Mouse (Mus musculus) hindbrain, embryonic 11.5 days (tissue): ENCODE measurements around the gene Patz1. TPM values are rescaled to one million over a fixed set of nuclear protein-coding genes. Genes with fewer than 3 reads are reported as not detected.
A peak's percentile ranks its signal among the peaks of the same experiment; 100 is the strongest.

Experiments
- ATAC-seq: fragments of 200-750 bp; cut with Nextera tagmentation; 2 replicates; pipeline ENCODE4 v1.8.0; 2017; ENCODE audit warnings: mild to moderate bottlenecking, moderate TSS enrichment, moderate library complexity; ENCODE audit not compliant: low FRiP score
- DNase-seq: peaks from one replicate; pipeline ENCODE4 v3.0.0-alpha.2; 2015; ENCODE audit warnings: low spot score
- H3K27ac ChIP-seq: fragments of 300-500 bp; sonication (generic); 2 replicates; pipeline ENCODE4 v1.5.1; 2014; ENCODE audit warnings: mild to moderate bottlenecking, low read depth, low read length
- H3K27me3 ChIP-seq: fragments of 300-500 bp; sonication (generic); 2 replicates; pipeline ENCODE4 v1.6.1; 2014; ENCODE audit warnings: mild to moderate bottlenecking, low read length, moderate library complexity, mixed read lengths; ENCODE audit not compliant: control insufficient read depth, insufficient read depth
- H3K36me3 ChIP-seq: fragments of 300-500 bp; sonication (generic); 2 replicates; pipeline ENCODE4 v1.6.1; 2014; ENCODE audit warnings: mild to moderate bottlenecking, low read length, moderate library complexity, mixed read lengths; ENCODE audit not compliant: control insufficient read depth, insufficient read depth
- H3K4me1 ChIP-seq: fragments of 300-500 bp; sonication (generic); replicated peaks from 2 replicates; pipeline ENCODE4 v1.6.1; 2014; ENCODE audit warnings: low read length, mixed read lengths; ENCODE audit not compliant: control insufficient read depth, insufficient read depth
- H3K4me2 ChIP-seq: fragments of 300-500 bp; sonication (generic); replicated peaks from 2 replicates; pipeline ENCODE4 v1.6.1; 2014; ENCODE audit warnings: mild to moderate bottlenecking, low read depth, low read length
- H3K4me3 ChIP-seq: fragments of 300-500 bp; sonication (generic); 2 replicates; pipeline ENCODE4 v1.5.1; 2014; ENCODE audit warnings: low read depth, low read length
- H3K9ac ChIP-seq: fragments of 300-500 bp; sonication (generic); 2 replicates; pipeline ENCODE4 v1.6.1; 2014; ENCODE audit warnings: low read depth, low read length
- H3K9me3 ChIP-seq: fragments of 300-500 bp; sonication (generic); 2 replicates; pipeline ENCODE4 v1.6.1; 2016; ENCODE audit warnings: low read length; ENCODE audit not compliant: control insufficient read depth
- WGBS: fragments of 180-500 bp; shearing (Covaris S2); extraction: QIAGEN DNeasy Blood & Tissue Kit; methylation state at CpG from one replicate; pipeline ENCODE4 v1.1.7; 2014; 5-methylcytosine and 5-hydroxymethylcytosine counted together
- polyA plus RNA-seq: library from polyadenylated mRNA; unstranded; fragments of >200 nt; fragmentation: Nextera tagmentation; extraction: Ambion mirVana; gene quantifications from 2 replicates; pipeline ENCODE4 v1.2.1, GENCODE M21; 2014

The Patz1 gene
- polyA plus RNA-seq, 1 experiment from 2014 or later = 91.2 TPM

- Histone ChIP-seq H3K36me3 (no peaks in the 10 kb centered on the region), H3K4me2 (peak overlapping the region; percentile 88), H3K9ac (peak overlapping the region; percentile 61), H3K27ac (peak overlapping the region; percentile 30; the same call in 1 of the 2 replicates), H3K4me3 (peak overlapping the region; percentile 40), H3K9me3 (no peaks in the 10 kb centered on the region), H3K27me3 (no peaks in the 10 kb centered on the region), H3K4me1 (peaks cover 2% of the 10 kb centered on the region; the same call in 1 of the 2 replicates)
- ATAC-seq (peak; percentile 9; the same call in 1 of the 2 replicates), DNase-seq (peak; percentile 76)
- 4% methylated on average over 9 of the region's 9 CpGs for WGBS
Measured at GRCm38 (mm10) chr11:3330566-3330965, 41.9 kb downstream of the Patz1 start.

GRCm38 (mm10) chr11:3330991-3331750 lies 42.5 kb downstream of the Patz1 start:
- H3K27me3 ChIP-seq = no peaks in the 10 kb centered on the region
- H3K36me3 ChIP-seq = no peaks in the 10 kb centered on the region
- ATAC-seq (no peak), DNase-seq (peak; percentile 52)
- WGBS = 3% methylated on average over 14 of the region's 14 CpGs
- peaks cover 2% of the 10 kb centered on the region; the same call in 1 of the 2 replicates for H3K4me1 ChIP-seq
- H3K27ac ChIP-seq = peak overlapping the region; percentile 6; the same call in 1 of the 2 replicates
- no peaks in the 10 kb centered on the region for H3K9me3 ChIP-seq
- peak overlapping the region; percentile 61 for H3K9ac ChIP-seq
- peak overlapping the region; percentile 40 for H3K4me3 ChIP-seq
- peak overlapping the region; percentile 88 for H3K4me2 ChIP-seq

DNA sequence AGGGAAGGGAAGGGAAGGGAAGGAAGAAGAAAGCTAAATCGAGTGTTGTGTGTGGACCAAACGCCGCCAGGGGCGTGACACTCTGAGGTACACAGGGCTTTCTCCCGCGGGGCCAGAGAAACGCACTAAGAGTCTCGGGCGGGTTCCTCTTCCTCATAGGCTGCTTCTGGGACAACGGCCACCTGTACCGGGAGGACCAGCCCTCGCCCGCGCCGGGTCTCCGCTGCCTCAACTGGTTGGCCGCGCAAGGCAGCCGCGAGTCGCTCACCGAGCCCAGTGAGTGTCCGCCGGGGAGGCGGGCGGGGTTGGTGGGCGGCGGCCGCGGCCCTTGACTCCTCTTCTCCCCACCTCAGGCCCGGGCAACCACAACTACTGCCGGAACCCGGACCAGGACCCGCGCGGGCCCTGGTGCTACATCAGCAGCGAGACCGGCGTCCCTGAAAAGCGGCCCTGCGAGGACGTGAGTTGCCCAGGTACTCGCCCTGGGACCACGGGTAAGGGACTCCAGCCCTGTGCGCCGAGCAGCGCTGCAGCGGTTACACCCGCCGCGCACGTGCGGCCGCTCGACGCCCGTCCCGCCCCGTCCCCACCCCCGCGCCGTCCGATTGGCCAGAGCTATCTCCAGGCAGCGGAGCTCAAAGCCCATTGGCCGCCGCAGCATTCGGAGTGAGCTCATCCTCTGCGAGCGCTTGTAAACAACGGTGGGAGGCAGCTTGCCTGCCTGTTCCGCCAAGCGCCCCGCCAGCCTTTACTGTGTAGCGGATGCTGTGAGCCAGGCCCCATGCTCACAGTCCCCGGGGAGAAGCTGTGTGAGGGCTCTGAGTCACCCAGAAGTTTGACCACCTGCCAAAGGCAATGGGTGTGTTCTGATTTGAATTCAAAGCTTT lies 43.3 kb downstream of the Patz1 start:
- WGBS = under 1% methylated on average over 75 of the region's 75 CpGs
- H3K4me3 ChIP-seq = peak overlapping the region; percentile 40
- DNase-seq (peak; percentile 93), ATAC-seq (peak; percentile 96)
- H3K27ac ChIP-seq = no peak overlapping the region
- H3K9ac ChIP-seq = peak overlapping the region; percentile 62
- H3K27me3 ChIP-seq = no peaks in the 10 kb centered on the region
- peak overlapping the region; percentile 88 for H3K4me2 ChIP-seq
- no peaks in the 10 kb centered on the region for H3K36me3 ChIP-seq
- H3K9me3 ChIP-seq = no peaks in the 10 kb centered on the region
- peaks cover 2% of the 10 kb centered on the region; the same call in 1 of the 2 replicates for H3K4me1 ChIP-seq

DNA sequence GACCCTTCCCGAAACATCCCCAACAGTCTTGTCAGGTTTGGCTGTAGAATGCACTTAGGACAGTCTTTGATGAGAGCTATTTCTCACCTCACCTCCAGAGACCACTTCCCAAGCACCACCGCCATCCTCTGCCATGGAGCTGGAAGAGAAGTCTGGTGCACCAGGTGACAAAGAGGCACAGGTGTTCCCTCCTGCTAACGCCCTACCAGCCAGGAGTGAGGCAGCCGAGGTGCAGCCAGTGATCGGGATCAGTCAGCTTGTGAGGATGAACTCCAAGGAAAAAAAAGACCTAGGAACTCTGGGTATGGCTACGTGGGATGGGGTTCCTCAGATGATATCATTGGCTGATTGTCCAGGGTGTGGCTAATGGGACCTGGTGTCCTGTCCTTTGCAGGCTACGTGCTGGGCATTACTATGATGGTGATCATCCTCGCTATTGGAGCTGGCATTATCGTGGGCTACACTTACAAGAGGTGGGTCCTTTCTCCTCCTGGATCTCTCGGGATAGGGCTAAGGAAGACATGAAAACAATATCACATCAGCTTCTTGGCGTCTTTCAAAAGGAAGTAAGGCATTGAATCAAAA lies 44.5 kb downstream of the Patz1 start:
- Histone ChIP-seq H3K27ac (no peak overlapping the region), H3K4me1 (peaks cover 5% of the 10 kb centered on the region; the same call in 1 of the 2 replicates), H3K9ac (no peak overlapping the region), H3K36me3 (no peaks in the 10 kb centered on the region), H3K9me3 (no peaks in the 10 kb centered on the region), H3K4me3 (no peak overlapping the region), H3K27me3 (no peaks in the 10 kb centered on the region), H3K4me2 (no peak overlapping the region)
- DNase-seq = no peak
- 85% methylated on average over 11 of the region's 11 CpGs for WGBS
- no peak for ATAC-seq

- H3K27me3 ChIP-seq = no peaks in the 10 kb centered on the region
- no peak for ATAC-seq
- no peak overlapping the region for H3K9ac ChIP-seq
- H3K27ac ChIP-seq = no peak overlapping the region
- WGBS = 91% methylated on average over 11 of the region's 11 CpGs
- no peaks in the 10 kb centered on the region for H3K9me3 ChIP-seq
- H3K4me1 ChIP-seq = peaks cover 5% of the 10 kb centered on the region; the same call in 1 of the 2 replicates
- H3K4me3 ChIP-seq = no peak overlapping the region
- no peak for DNase-seq
- H3K4me2 ChIP-seq = no peak overlapping the region
- no peaks in the 10 kb centered on the region for H3K36me3 ChIP-seq
Measured at GRCm38 (mm10) chr11:3334141-3334710, 45.6 kb downstream of the Patz1 start.

GRCm38 (mm10) chr11:3334711-3335316 lies 46.1 kb downstream of the Patz1 start:
- WGBS = 40% methylated on average over 9 of the region's 9 CpGs
- Histone ChIP-seq H3K4me1 (peaks cover 5% of the 10 kb centered on the region; the same call in 1 of the 2 replicates), H3K4me3 (no peak overlapping the region), H3K27me3 (no peaks in the 10 kb centered on the region), H3K27ac (no peak overlapping the region), H3K36me3 (no peaks in the 10 kb centered on the region), H3K9ac (no peak overlapping the region), H3K4me2 (no peak overlapping the region), H3K9me3 (no peaks in the 10 kb centered on the region)
- ATAC-seq (no peak), DNase-seq (no peak)

GRCm38 (mm10) chr11:3335651-3336216 lies 47.1 kb downstream of the Patz1 start:
- Histone ChIP-seq H3K27me3 (no peaks in the 10 kb centered on the region), H3K27ac (no peak overlapping the region), H3K9me3 (no peaks in the 10 kb centered on the region), H3K4me2 (no peak overlapping the region), H3K9ac (no peak overlapping the region), H3K4me1 (peaks cover 5% of the 10 kb centered on the region; the same call in 1 of the 2 replicates), H3K36me3 (no peaks in the 10 kb centered on the region), H3K4me3 (no peak overlapping the region)
- DNase-seq = no peak
- ATAC-seq = no peak
- 47% methylated on average over 11 of the region's 11 CpGs for WGBS
